Mouse (Mus musculus) heart, postnatal 36 days (tissue): Measurements from ENCODE around the gene Adam12. TPM values are rescaled to one million over a fixed set of nuclear protein-coding genes. Genes with fewer than 3 reads are reported as not detected.

Source experiments
- DNase-seq, 2 experiments: peaks; one replicate each; pipeline ENCODE4 v3.0.0; 2021 to 2022
- intact Hi-C: fragments of 180-260 bp; cut with DNase I; formaldehyde crosslinking; loops from one replicate; pipeline ENCODE4 v1.15.1; 2025
- total RNA-seq, 2 experiments: library from RNA; stranded (reverse); gene quantifications; 2 replicates each; pipeline ENCODE4 v1.2.3; 2021

Adam12 gene
- under 1 TPM; 0.61 to 0.62 TPM for total RNA-seq

GRCm38 (mm10) chr7:134231378-134232346 is at the start of gene Adam12:
Gene Adam12, minus strand, starts transcription at chr7:134232146.
- intact Hi-C loops = no loop called here

GRCm38 (mm10) chr7:134272956-134273355 is 41.0 kb upstream of the Adam12 start:
- intact Hi-C loops = no loop called here
- DNase-seq = no peak

More at GRCm38 (mm10) chr7:134231378-134232346, at the start of gene Adam12:
- DNase-seq = no peak

GRCm38 (mm10) chr7:134272421-134272820 is 40.5 kb upstream of the Adam12 start:
- no peak for DNase-seq
- intact Hi-C loops = no loop called here

GRCm38 (mm10) chr7:134265783-134266182 is 33.8 kb upstream of the Adam12 start:
- intact Hi-C loops = loop anchor here (2.0 kb wide), 1 partner anchor 83 kb away; no protein-coding TSS in a partner anchor
- no peak for DNase-seq

- intact Hi-C loops = loop anchor here (2.0 to 5.0 kb wide), 2 partner anchors 304 to 407 kb away; no protein-coding TSS in a partner anchor
- peak; percentile 63 to 74 for DNase-seq
Measured at GRCm38 (mm10) chr7:134263146-134263906, 31.4 kb upstream of the Adam12 start.

GRCm38 (mm10) chr7:134261003-134261701 is 29.2 kb upstream of the Adam12 start:
- peak; percentile 36 to 43 for DNase-seq
- intact Hi-C loops = loop anchor here (2.0 to 5.0 kb wide), 2 partner anchors 36 to 306 kb away; no protein-coding TSS in a partner anchor

- intact Hi-C loops = no loop called here
- DNase-seq = no peak
Measured at GRCm38 (mm10) chr7:134250273-134250870, 18.4 kb upstream of the Adam12 start.

- intact Hi-C loops = no loop called here
- DNase-seq = no peak
Measured at GRCm38 (mm10) chr7:134248041-134248440, 16.1 kb upstream of the Adam12 start.

- intact Hi-C loops = no loop called here
- no peak for DNase-seq
Measured at GRCm38 (mm10) chr7:134246624-134247023, 14.7 kb upstream of the Adam12 start.

- intact Hi-C loops = no loop called here
Measured at GRCm38 (mm10) chr7:134242773-134243172, 10.8 kb upstream of the Adam12 start.

GRCm38 (mm10) chr7:134241212-134241611 is 9.3 kb upstream of the Adam12 start:
- intact Hi-C loops = no loop called here

More at GRCm38 (mm10) chr7:134242773-134243172, 10.8 kb upstream of the Adam12 start:
- DNase-seq = no peak

GRCm38 (mm10) chr7:134240579-134240978 is 8.6 kb upstream of the Adam12 start:
- intact Hi-C loops = no loop called here
- DNase-seq = no peak

More at GRCm38 (mm10) chr7:134241212-134241611, 9.3 kb upstream of the Adam12 start:
- DNase-seq = no peak

- intact Hi-C loops = no loop called here
- no peak for DNase-seq
Measured at GRCm38 (mm10) chr7:134238863-134239262, 6.9 kb upstream of the Adam12 start.

GRCm38 (mm10) chr7:134237356-134237755 is 5.4 kb upstream of the Adam12 start:
- intact Hi-C loops = no loop called here
- DNase-seq = no peak

- no peak for DNase-seq
- intact Hi-C loops = no loop called here
Measured at GRCm38 (mm10) chr7:134236727-134237126, 4.8 kb upstream of the Adam12 start.

GRCm38 (mm10) chr7:134235552-134235951 is 3.6 kb upstream of the Adam12 start:
- no peak for DNase-seq
- intact Hi-C loops = no loop called here

GRCm38 (mm10) chr7:134230708-134231107 is 1.2 kb downstream of the Adam12 start:
- DNase-seq = no peak
- intact Hi-C loops = no loop called here

GRCm38 (mm10) chr7:134229899-134230298 is 2.0 kb downstream of the Adam12 start:
- intact Hi-C loops = no loop called here
- DNase-seq = no peak

- DNase-seq = no peak
- intact Hi-C loops = no loop called here
Measured at GRCm38 (mm10) chr7:134227773-134228455, 4.0 kb downstream of the Adam12 start.
